Mouse (Mus musculus) kidney, postnatal 10 days (tissue): ENCODE measurements around the gene Slc35a3.
"Not testable (repeated sequence)": the region's sequence is repeated elsewhere in the genome, so short reads cannot be mapped to it uniquely, and the experiment has no call there.

Source experiments
- DNase-seq: peaks from one replicate; pipeline ENCODE4 v3.0.0; 2021; ENCODE audit warnings: mixed read lengths

Gene Slc35a3

DNA sequence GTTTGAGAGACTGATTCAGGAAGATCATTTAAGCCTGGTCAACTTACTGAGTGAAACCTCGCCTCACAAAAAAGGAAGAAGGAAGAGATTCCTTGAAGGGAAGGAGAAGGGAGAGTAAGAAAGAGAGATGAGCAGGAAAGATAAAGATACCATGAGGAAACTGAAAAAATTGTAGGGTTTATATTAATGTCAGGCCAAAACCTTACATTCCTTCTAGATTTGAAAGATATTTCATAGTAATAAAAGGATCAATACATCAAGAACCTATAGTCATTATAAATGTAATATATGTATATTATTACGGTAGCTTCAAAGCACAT, 17.0 kb downstream of the Slc35a3 start:
- DNase-seq: no peak

DNA sequence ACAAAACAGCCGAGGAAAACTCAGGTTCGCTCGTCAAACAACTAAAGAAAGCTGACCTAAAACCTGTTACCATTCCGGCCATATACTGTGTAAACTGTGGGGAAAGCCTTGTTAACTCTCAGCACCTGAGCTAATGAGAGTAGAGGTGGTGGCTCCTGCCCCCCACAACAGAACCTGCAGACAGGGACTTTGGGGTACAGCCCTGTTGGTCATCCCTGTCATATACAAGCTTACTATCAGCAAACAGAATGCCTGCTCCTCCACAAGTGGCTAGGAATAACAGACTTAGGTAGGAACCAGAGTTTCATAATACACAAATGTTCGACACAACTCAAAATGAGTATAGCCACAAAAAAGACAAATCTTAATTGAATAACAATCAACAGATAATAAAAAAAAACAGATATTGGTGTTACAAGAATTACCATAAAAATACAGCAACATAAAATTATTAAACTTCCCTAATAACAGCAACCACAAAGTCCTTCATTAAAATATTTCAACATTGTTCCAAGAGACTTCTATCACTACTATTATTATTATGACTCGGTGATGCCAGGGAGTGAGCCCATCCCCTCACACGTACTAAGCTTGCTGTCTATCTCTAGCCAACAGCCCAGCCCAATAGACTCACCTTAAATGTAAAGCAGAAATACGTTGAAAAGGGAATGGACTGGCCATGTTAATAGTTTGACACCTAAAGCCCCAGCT, 17.5 kb downstream of the Slc35a3 start:
- DNase-seq: no peak

GRCm38 (mm10) chr3:116694312-116694711, 18.3 kb downstream of the Slc35a3 start:
- DNase-seq: no peak

DNA sequence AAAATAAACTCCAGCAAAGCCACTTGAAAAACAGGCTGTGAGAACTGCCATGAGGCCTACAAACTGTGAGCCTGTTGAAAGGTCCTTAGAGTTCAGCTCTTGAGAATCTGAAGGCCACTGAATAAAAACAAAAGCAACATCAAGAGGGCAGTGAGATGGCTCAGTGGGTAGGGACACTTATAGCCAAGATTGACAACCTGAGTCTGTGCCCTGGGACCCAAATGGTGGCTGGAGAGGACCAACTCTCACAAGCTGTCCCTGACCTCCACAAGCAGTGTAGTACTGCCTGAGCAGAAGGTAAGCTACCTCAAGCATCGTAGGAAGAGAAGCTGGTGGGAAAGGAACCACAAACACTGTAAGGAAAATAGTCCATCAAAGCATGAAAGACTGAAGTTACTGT, 31.5 kb downstream of the Slc35a3 start, which contains the start of gene Gm43191:
TSS of gene Gm43191 (minus strand) at position 101 of the 400 bp plus-strand sequence.
- no peak for DNase-seq

- not testable (repeated sequence) for DNase-seq
These were observed 48.4 kb downstream of the Slc35a3 start for GRCm38 (mm10) chr3:116664281-116664680.

GRCm38 (mm10) chr3:116662463-116662863, 50.2 kb downstream of the Slc35a3 start, which contains the start of gene Mfsd14a:
Mfsd14a (minus strand) TSS chr3:116662677.
- DNase-seq: peak; percentile 100

GRCm38 (mm10) chr3:116661870-116662414, 50.7 kb downstream of the Slc35a3 start:
- DNase-seq: no peak

- DNase-seq: no peak
These were observed 51.3 kb downstream of the Slc35a3 start for GRCm38 (mm10) chr3:116661288-116661869.

GRCm38 (mm10) chr3:116659856-116660430, 52.7 kb downstream of the Slc35a3 start:
- DNase-seq: no peak

DNA sequence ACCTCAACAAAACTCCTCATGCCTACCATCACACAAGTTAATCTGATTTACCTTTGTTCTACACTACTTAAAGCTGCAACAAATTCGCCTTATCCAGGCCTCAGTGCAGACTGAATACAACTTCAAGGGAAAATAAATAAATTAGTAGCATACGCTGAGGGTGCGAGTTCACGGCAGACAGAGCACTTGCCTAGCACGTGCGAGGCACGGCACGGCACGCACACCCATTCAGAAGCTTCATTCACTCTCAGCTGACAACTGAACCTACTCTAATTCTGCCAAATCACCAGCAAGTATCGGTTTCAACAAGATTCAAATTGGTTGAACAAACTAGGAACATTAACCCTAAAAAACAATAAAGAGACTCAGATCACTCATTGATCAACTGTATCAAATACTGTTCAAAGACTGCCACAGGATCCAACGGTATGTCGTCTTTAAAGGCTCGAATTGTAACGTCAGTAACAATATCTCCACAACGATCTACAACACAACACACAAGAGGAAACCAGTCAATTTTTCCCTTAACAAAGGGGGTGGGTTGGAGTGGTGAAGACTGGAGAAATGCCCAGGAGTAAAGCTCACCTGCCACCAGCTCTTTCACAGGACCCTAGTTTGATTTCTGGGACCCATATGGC, 53.6 kb downstream of the Slc35a3 start:
- no peak for DNase-seq

DNA sequence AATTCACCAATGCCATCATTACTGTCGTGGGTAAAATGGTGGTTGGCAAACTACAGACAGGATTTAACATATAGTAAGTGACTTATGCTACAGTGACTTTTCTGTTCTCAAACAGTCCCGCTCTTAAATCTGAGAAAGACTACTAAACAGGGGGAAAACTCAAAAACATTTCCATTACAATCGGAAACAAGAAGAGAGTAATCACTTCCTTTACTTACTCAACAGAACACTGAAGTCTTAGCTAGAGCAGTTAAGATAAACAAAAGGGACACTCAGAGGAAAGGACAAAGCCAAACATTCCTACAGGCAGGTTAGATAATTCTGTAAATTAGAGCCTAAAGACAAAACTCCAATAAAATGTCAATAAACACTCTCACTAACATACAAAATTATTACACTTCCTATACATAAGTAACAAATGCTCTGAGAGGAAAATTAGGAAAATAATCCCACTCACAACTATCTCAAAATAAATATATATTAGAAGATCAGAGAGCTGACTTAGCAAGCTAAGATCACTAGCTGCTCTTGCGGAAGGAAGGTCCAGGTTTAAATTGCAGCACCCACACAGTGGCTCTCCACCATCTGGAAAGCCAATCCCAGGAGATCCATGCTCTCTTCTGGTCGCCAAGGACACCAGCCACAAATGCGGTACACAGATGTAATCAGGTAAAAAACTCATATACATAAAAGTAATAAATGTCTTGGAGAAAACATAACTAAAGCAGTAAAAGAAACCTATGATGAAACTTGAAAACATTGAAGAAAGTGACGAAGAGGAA, 56.3 kb downstream of the Slc35a3 start:
- DNase-seq: no peak

DNA sequence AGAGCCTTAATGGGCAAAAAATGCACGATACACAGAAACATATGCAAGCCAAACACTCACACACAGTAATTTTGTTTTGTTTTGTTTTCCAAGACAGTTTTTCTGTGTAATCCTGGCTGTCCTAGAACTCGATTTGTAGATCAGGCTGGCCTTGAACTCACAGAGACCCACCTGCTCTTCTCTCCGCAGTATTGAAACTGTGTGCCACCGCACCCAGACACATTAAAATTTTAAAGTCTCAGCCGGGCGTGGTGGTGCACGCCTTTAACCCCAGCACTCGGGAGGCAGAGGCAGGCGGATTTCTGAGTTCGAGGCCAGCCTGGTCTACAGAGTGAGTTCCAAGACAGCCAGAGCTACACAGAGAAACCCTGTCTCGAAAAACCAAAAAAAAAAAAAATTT, 58.6 kb downstream of the Slc35a3 start:
- DNase-seq: not testable (repeated sequence)

DNA sequence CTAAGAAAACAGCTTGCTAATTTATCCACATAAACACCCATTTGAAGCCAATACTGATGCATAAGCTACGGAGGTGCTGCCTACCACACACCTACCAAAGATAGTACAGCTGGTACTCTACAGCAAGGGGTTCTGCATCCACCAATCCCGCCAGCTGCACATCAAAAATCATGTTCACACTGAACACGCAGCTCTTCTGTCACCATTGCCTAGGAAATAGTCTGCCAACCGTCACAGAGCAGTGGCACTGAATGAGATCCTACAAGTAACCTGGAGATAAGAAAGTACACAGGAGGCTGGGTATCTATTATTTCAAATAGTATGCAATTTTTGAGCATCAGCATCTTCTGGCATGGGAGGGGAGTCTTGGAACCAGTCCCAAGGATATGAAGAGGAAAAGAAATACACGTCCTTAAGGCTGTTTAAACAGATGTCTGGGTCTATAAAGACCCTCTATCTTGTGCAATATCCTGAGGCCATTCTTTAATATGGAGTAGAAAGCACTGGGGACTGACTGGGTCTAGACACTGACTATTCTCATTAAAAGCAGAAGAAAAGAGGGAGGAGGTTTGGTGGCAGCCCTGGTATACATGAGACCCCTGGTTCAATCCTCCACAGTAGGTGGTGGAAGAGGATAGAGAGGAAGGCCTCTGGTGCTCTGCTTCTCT, 59.2 kb downstream of the Slc35a3 start:
- DNase-seq: no peak

DNA sequence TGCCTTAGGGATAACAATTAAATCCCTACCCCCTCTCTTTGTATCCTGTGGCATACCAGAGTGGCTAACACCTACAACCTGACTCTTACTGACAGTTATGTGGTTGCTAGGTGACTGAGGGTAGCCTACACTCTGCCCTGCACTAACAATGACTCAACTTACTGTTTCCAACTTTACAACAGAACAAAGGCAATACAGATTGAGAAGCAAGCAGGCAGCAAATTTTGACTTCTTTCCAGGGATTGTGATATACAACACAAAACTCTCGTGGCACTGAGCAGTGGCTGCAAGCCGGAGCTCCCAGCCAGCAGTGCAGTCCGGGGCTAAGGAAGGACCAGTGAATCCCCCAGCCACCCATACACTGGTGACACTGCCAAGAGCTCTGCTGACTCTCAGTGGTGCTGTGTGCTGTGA, 60.6 kb downstream of the Slc35a3 start:
- DNase-seq: no peak

DNA sequence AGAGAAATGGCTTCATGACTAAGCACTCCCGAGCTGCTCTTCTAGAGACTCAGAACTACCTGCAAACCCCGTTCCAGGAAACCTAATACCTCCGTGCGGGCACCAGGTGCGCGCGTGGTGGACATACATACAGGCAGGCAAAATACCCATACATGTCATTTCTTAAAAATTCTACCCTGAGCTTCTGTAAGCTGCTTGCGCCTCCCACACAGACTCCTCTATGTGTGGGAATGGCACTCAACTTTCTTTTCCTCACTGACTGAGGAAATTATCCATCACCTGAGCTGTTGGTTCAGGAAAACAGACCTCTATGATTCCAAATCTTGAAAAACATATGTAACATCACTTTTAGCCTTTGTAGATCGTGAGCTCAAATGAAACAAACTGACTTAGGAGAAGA, 61.9 kb downstream of the Slc35a3 start:
- no peak for DNase-seq

DNA sequence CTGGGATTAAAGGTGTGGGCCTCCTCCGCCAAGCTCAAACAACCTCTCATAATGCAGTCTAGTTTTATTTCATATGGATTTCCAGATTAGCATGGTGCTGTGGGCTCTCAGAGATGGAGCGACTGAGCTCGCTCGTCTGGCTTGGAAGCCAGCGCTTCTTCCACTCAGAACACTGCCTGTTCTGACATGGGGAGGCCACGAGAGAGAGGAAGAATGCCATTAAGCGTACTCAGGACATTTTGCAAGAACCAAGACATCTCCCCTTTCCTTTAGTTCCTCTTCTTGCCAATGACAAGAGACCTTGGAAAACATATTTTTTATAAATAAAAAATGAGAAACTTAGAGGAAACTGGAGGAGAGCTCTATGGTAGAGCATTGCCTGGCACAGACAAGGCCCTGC, 63.8 kb downstream of the Slc35a3 start:
- DNase-seq: no peak

DNA sequence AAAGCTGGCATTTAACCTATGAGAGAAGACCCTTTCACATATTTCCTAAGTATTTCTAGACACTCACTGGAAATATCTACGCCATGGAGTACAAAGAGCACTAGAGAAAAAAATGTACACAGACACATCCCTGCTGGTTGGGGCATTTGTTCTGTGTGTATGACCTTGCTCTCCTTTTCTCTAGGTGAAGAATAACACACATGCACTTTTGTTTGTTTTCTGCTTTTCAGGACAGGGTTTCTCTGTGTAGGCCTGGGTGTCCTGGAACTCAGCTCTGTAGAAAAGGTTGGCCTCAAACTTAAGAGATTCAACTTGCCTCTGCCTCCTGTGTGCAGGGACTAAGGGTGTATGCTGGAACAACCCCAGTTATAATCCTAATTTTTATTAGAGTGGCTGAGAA, 66.2 kb downstream of the Slc35a3 start:
- no peak for DNase-seq

- DNase-seq: no peak
These were observed 70.3 kb downstream of the Slc35a3 start for GRCm38 (mm10) chr3:116642373-116642772.

GRCm38 (mm10) chr3:116641811-116642371, 70.7 kb downstream of the Slc35a3 start:
- DNase-seq: no peak

- DNase-seq: no peak
These were observed 72.6 kb downstream of the Slc35a3 start for GRCm38 (mm10) chr3:116640024-116640423.

- DNase-seq: no peak
These were observed 74.1 kb downstream of the Slc35a3 start for GRCm38 (mm10) chr3:116638572-116638971.
